Mouse (Mus musculus): ENCODE measurements around the gene Tsr3. TPM values are rescaled to one million over a fixed set of nuclear protein-coding genes. Genes with fewer than 3 reads are reported as not detected.
A peak's percentile ranks its signal among the peaks of the same experiment; 100 is the strongest.

Gene Tsr3
- polyA plus RNA-seq, 1 experiment, result 18.1 TPM

DNA sequence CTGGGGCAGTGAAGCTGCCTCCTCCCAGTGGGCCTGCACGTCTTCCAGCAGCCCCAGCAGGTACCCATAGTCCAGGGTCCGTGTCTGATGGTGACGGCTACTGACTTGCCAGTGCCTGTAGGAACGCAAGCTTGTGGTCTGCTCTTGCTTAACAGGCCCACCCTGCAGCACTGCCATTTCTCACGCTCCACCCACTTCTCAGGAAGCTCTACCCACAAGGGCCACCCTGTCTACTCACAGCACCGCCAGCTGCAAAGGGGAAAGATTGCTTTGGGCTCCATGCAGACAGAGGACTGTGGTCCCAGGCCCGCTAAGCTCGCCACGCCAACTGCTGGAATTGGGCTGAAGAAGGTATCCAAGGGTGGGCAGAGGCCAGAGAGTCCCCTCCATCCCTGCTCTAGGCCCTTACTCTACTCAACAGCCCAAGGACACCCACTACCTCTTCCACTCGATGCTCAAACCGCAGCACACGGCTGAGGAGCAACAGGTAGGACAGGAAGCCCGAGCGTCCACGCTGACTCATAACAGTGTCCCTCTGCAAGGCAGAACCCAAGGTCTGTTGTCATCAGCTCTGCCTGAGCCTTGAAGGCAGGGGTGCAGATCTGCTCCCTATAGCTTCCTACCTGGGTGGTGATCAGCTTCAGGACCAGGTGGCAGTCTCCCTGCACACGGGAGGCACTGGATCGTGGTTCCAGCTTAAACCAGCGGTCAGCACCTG, 8.2 kb downstream of the Tsr3 start:
- H3K4me1 ChIP-seq (ENCODE audit: control insufficient read depth, insufficient read depth, low read length), result no peaks in the 10 kb centered on the region
- H3K36me3 ChIP-seq (ENCODE audit: control insufficient read depth, insufficient read depth, low read length), result no peaks in the 10 kb centered on the region; the same call in 1 of the 2 replicates
- H3K27ac ChIP-seq (ENCODE audit: control insufficient read depth, insufficient read depth, low read depth, low read length), result no peak overlapping the region
- H3K4me3 ChIP-seq (ENCODE audit: control insufficient read depth, low read depth, low read length), result no peak overlapping the region
- TF ChIP-seq CTCF (IDR thresholded peaks at IDR 0.05; ENCODE audit: control insufficient read depth, insufficient read depth, insufficient replicate concordance, low read depth, low read length) (no peak), POLR2A (IDR thresholded peaks at IDR 0.05; ENCODE audit: control insufficient read depth, low read depth, low read length) (no peak)
- no peaks in the 10 kb centered on the region for H3K27me3 ChIP-seq (ENCODE audit: control insufficient read depth, insufficient read depth, low read length)

DNA sequence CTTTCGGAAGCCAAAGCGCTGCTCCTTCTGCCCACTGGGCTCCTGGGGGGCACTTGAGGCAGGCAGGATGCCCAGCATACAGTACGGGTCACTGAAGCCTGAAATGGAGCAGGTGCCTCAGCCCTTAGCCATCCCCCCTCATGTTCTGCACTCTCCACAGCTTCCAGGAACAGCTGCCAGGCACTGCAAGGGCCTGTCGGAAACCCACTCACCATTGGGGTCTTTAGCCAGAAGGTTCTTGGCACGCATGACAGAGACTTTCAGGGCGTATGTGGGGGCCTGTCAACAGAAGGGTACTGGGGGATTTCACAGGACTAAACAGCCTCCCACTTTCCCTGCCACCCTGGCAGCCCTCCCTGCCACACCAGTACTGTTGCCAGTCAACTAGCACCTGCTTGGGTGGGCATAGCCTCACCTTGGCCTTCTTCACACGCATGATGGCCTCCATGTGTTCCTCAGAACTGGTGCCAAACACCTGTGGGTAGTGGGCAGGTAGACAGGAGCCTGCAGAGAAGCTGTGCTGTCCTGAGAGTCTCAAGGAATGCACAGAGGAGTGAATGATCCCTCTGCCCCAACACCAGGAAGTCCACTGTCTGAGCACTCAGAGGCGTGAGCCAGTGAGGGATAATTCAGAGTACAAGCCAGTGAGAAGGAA, 10.3 kb downstream of the Tsr3 start:
- no peaks in the 10 kb centered on the region for H3K27me3 ChIP-seq (ENCODE audit: control insufficient read depth, insufficient read depth, low read length)
- H3K4me1 ChIP-seq (ENCODE audit: control insufficient read depth, insufficient read depth, low read length), result 0 out of 2 replicates have a peak, but pooled peaks cover under 1% of the 10 kb centered on the region
- H3K36me3 ChIP-seq (ENCODE audit: control insufficient read depth, insufficient read depth, low read length), result no peaks in the 10 kb centered on the region
- TF ChIP-seq CTCF (IDR thresholded peaks at IDR 0.05; ENCODE audit: control insufficient read depth, insufficient read depth, insufficient replicate concordance, low read depth, low read length) (no peak), POLR2A (IDR thresholded peaks at IDR 0.05; ENCODE audit: control insufficient read depth, low read depth, low read length) (no peak)
- no peak overlapping the region for H3K4me3 ChIP-seq (ENCODE audit: control insufficient read depth, low read depth, low read length)
- no peak overlapping the region for H3K27ac ChIP-seq (ENCODE audit: control insufficient read depth, insufficient read depth, low read depth, low read length)

- Histone ChIP-seq H3K4me3 (ENCODE audit: control insufficient read depth, low read depth, low read length) (no peak overlapping the region), H3K36me3 (ENCODE audit: control insufficient read depth, insufficient read depth, low read length) (no peaks in the 10 kb centered on the region), H3K4me1 (ENCODE audit: control insufficient read depth, insufficient read depth, low read length) (peaks cover 13% of the 10 kb centered on the region), H3K27ac (ENCODE audit: control insufficient read depth, insufficient read depth, low read depth, low read length) (no peak overlapping the region), H3K27me3 (ENCODE audit: control insufficient read depth, insufficient read depth, low read length) (no peaks in the 10 kb centered on the region)
- TF ChIP-seq CTCF (IDR thresholded peaks at IDR 0.05; ENCODE audit: control insufficient read depth, insufficient read depth, insufficient replicate concordance, low read depth, low read length) (no peak), POLR2A (IDR thresholded peaks at IDR 0.05; ENCODE audit: control insufficient read depth, low read depth, low read length) (no peak)
Observed at GRCm38 (mm10) chr17:25252643-25253042, 12.7 kb downstream of the Tsr3 start.

GRCm38 (mm10) chr17:25253760-25254159, 13.8 kb downstream of the Tsr3 start:
- Histone ChIP-seq H3K27me3 (ENCODE audit: control insufficient read depth, insufficient read depth, low read length) (no peaks in the 10 kb centered on the region), H3K27ac (ENCODE audit: control insufficient read depth, insufficient read depth, low read depth, low read length) (no peak overlapping the region), H3K4me1 (ENCODE audit: control insufficient read depth, insufficient read depth, low read length) (peaks cover 13% of the 10 kb centered on the region), H3K4me3 (ENCODE audit: control insufficient read depth, low read depth, low read length) (no peak overlapping the region), H3K36me3 (ENCODE audit: control insufficient read depth, insufficient read depth, low read length) (no peaks in the 10 kb centered on the region)
- no peak for TF ChIP-seq POLR2A (IDR thresholded peaks at IDR 0.05; ENCODE audit: control insufficient read depth, low read depth, low read length)
- no peak for TF ChIP-seq CTCF (IDR thresholded peaks at IDR 0.05; ENCODE audit: control insufficient read depth, insufficient read depth, insufficient replicate concordance, low read depth, low read length)

DNA sequence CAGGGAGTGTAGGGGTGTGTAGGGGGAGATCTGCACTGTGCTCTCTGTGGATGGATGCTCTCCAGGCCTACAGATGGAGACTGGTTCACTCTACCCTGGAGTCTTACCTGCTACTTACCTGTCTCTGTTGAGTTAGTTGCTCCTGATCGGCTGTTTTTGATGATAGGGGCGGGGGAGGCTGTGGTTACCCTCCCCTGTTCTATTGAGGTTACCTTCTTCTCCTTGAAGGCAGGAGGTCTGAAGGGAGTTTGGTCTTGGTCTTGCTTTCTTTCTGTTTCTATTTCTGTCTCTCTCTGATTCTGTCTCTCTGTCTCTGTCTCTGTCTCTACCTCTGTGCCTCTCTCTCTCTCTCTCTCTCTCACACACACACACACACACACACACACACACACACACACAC, 15.1 kb downstream of the Tsr3 start:
- no peaks in the 10 kb centered on the region for H3K27me3 ChIP-seq (ENCODE audit: control insufficient read depth, insufficient read depth, low read length)
- no peak overlapping the region for H3K27ac ChIP-seq (ENCODE audit: control insufficient read depth, insufficient read depth, low read depth, low read length)
- peaks cover 13% of the 10 kb centered on the region for H3K4me1 ChIP-seq (ENCODE audit: control insufficient read depth, insufficient read depth, low read length)
- TF ChIP-seq POLR2A (IDR thresholded peaks at IDR 0.05; ENCODE audit: control insufficient read depth, low read depth, low read length), result no peak
- TF ChIP-seq CTCF (IDR thresholded peaks at IDR 0.05; ENCODE audit: control insufficient read depth, insufficient read depth, insufficient replicate concordance, low read depth, low read length), result no peak
- no peak overlapping the region for H3K4me3 ChIP-seq (ENCODE audit: control insufficient read depth, low read depth, low read length)
- H3K36me3 ChIP-seq (ENCODE audit: control insufficient read depth, insufficient read depth, low read length), result no peaks in the 10 kb centered on the region

DNA sequence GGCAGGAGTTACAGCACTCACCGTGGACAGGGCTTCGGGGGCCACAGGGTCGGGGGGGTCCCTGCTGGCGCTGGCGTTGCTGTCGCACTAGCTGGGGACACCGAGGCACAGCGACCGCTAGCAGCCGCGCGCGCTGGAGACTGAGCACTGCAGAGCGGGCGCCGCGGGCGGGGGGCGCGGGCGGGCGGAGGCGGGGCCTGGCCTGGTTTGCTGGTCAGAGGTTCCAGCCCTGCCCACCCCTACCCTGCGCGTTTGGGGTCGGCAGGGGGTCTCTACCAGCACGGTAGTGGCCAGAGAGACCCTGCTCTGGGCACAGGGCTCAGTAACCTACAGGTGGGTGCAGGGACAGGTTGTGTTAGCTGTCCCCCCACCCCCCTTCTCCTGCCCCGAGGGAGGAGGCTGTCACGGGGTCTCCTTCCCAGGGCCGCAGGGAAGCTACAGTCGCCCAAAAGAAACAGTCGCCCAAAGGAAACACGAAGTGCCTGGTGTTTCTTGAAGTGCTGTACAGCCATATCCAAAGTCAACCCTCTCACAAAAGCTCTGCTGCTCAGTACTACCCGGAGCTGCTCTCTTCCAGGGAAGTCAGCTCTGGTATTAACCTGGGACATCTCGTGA, 16.3 kb downstream of the Tsr3 start, which contains the start of gene Baiap3:
TSS of gene Baiap3 (minus strand) at position 225 of the 615 bp plus-strand sequence.
- Histone ChIP-seq H3K27ac (ENCODE audit: control insufficient read depth, insufficient read depth, low read depth, low read length) (no peak within 1 kb of the TSS), H3K4me1 (ENCODE audit: control insufficient read depth, insufficient read depth, low read length) (peaks cover 13% of the 10 kb centered on the region), H3K4me3 (ENCODE audit: control insufficient read depth, low read depth, low read length) (peak within 1 kb of the TSS; percentile 69), H3K36me3 (ENCODE audit: control insufficient read depth, insufficient read depth, low read length) (no peaks in the 10 kb centered on the region), H3K27me3 (ENCODE audit: control insufficient read depth, insufficient read depth, low read length) (no peaks in the 10 kb centered on the region)
- no peak for TF ChIP-seq POLR2A (IDR thresholded peaks at IDR 0.05; ENCODE audit: control insufficient read depth, low read depth, low read length)
- no peak for TF ChIP-seq CTCF (IDR thresholded peaks at IDR 0.05; ENCODE audit: control insufficient read depth, insufficient read depth, insufficient replicate concordance, low read depth, low read length)

DNA sequence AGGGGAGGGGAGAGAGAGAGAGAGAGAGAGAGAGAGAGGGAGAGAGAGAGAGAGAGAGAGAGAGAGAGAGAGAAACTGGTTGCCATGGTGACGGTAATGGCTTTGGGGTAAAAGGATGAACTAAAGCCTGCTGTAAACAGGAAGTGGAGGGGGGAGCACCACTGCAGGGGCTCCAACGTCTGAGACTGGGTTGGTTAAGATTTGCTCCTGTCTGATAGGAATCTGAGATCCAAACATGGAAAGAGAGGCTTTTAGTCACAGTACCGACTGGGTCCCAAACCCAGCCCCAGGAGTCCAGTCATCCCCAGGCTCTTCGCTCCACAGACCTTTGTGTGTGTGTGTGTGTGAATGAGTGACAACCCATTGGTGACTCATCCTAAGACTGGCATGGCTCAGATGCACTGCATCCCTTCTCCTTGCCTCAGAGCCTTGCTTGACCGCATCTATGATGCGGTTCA, 17.9 kb downstream of the Tsr3 start:
- no peak for TF ChIP-seq POLR2A (IDR thresholded peaks at IDR 0.05; ENCODE audit: control insufficient read depth, low read depth, low read length)
- no peaks in the 10 kb centered on the region for H3K27me3 ChIP-seq (ENCODE audit: control insufficient read depth, insufficient read depth, low read length)
- H3K4me1 ChIP-seq (ENCODE audit: control insufficient read depth, insufficient read depth, low read length), result peaks cover 13% of the 10 kb centered on the region
- no peak overlapping the region for H3K27ac ChIP-seq (ENCODE audit: control insufficient read depth, insufficient read depth, low read depth, low read length)
- no peaks in the 10 kb centered on the region; the same call in 1 of the 2 replicates for H3K36me3 ChIP-seq (ENCODE audit: control insufficient read depth, insufficient read depth, low read length)
- no peak overlapping the region for H3K4me3 ChIP-seq (ENCODE audit: control insufficient read depth, low read depth, low read length)
